Mouse (Mus musculus): Measurements from ENCODE around the gene Snrpa1. TPM values are rescaled to one million over a fixed set of nuclear protein-coding genes. Genes with fewer than 3 reads are reported as not detected.
A peak's percentile ranks its signal among the peaks of the same experiment; 100 is the strongest.

Gene Snrpa1
- total and polyA plus RNA-seq, 3 experiments = 188 to 318 (median 260) TPM

- peak; percentile 82 for TF ChIP-seq MYC (IDR thresholded peaks at IDR 0.05; ENCODE audit: low read depth, low read length)
- peak; percentile 17; the same call in 1 of the 2 replicates for TF ChIP-seq GATA1 (IDR thresholded peaks at IDR 0.05; ENCODE audit: low read depth, low read length)
- no peak for TF ChIP-seq RAD21 (IDR thresholded peaks at IDR 0.05; ENCODE audit: low read depth, low read length)
- TF ChIP-seq GABPA (IDR thresholded peaks at IDR 0.05; ENCODE audit: low read depth, low read length) = no peak
- no peak for TF ChIP-seq JUND (IDR thresholded peaks at IDR 0.05; ENCODE audit: low read depth, low read length)
- no peak for TF ChIP-seq BHLHE40 (IDR thresholded peaks at IDR 0.05; ENCODE audit: borderline replicate concordance, low read depth, low read length)
- TF ChIP-seq SMC3 (IDR thresholded peaks at IDR 0.05; ENCODE audit: low read depth, low read length) = no peak
- peak; percentile 96 for TF ChIP-seq HCFC1 (IDR thresholded peaks at IDR 0.05; ENCODE audit: low read depth, low read length)
- TF ChIP-seq ELF1 (IDR thresholded peaks at IDR 0.05; ENCODE audit: low read depth, low read length) = peak; percentile 77
- 0 out of 2 replicates have a peak, but pooled peaks have one; percentile 11 for TF ChIP-seq ZNF384 (IDR thresholded peaks at IDR 0.05; ENCODE audit: low read depth, low read length)
- no peak for TF ChIP-seq ZKSCAN1 (IDR thresholded peaks at IDR 0.05; ENCODE audit: low read depth, low read length)
- TF ChIP-seq TAL1 (IDR thresholded peaks at IDR 0.05; ENCODE audit: low read length) = no peak
- peak; percentile 94 for TF ChIP-seq MXI1 (IDR thresholded peaks at IDR 0.05; ENCODE audit: low read depth, low read length)
Measured at GRCm38 (mm10) chr7:66060066-66060956, 1.5 kb downstream of the Snrpa1 start (continued).

DNA sequence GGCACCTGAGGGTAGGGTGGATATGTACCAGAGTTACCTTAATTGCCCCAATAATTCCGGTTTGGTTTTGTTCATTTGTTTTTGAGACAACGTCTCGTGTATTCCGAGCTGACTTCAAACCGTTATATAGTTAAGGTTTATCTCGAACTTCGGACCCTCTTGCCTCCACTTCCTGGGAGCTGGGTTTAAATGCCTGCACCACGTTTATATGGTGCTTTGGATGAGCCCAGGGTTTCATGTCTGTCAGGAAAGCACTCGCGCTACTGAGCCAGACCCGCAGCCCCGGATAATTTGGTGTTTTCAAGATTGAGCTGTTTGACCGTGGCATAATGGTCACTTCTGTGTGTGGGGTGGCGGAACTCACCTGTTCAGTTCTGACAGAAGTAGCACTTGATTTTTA is 2.3 kb downstream of the Snrpa1 start:
- Histone ChIP-seq H3K9ac (ENCODE audit: control insufficient read depth, low read depth, low read length, poor library complexity, severe bottlenecking) (peak overlapping the region; percentile 92), H3K79me2 (ENCODE audit: control insufficient read depth, insufficient read depth, low read length, poor library complexity) (peaks cover 40% of the 10 kb centered on the region), H3K9me3 (replicated peaks; ENCODE audit: insufficient read depth, low read length) (no peaks in the 10 kb centered on the region), H3K36me3 (ENCODE audit: control insufficient read depth in 1 of 2, insufficient read depth in 2 of 2, low read length in 2 of 2) (peaks cover 19 to 24% of the 10 kb centered on the region in 2 experiments), H3K4me3 (ENCODE audit: control insufficient read depth in 1 of 2, insufficient read depth in 1 of 2, low read depth in 2 of 2, low read length in 2 of 2) (peak overlapping the region; percentile 82 to 90), H3K27ac (ENCODE audit: control insufficient read depth, low read depth, low read length) (peak overlapping the region; percentile 48), H3K27me3 (ENCODE audit: control insufficient read depth in 1 of 2, insufficient read depth in 2 of 2, low read length in 2 of 2) (no peaks in the 10 kb centered on the region), H3K4me1 (ENCODE audit: control insufficient read depth in 1 of 2, insufficient read depth in 2 of 2, low read length in 2 of 2) (peaks cover 0 to 14% of the 10 kb centered on the region in 2 experiments; a peak in 2 of 4 replicates)
- DNase-seq (ENCODE audit: low read depth, low spot score) = peak; percentile 57
- TF ChIP-seq NRF1 (IDR thresholded peaks at IDR 0.05; ENCODE audit: insufficient read depth, low read depth, low read length, poor library complexity, severe bottlenecking) = no peak
- TF ChIP-seq MXI1 (IDR thresholded peaks at IDR 0.05; ENCODE audit: low read depth, low read length) = peak; percentile 84

DNA sequence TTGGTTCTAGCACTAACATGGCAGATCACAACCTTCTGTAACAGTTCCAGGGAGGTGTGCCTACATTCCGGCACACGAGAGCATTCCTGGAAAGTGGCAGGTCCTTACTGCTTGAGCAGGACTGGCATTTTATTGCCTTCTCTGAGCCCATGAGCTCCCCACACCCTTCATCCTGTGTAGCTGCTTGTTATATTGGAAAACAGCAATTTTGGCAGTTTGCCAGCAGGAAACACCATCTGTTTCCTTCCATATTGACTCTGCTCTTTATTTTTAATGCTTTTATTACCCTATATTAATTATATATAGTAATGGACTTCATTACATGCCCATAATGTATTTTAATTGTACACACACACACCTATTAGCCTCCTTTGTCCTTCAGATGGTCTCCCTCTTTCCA is 17.6 kb downstream of the Snrpa1 start:
- Histone ChIP-seq H3K4me3 (ENCODE audit: control insufficient read depth in 1 of 2, insufficient read depth in 1 of 2, low read depth in 2 of 2, low read length in 2 of 2) (no peak overlapping the region), H3K27ac (ENCODE audit: control insufficient read depth, low read depth, low read length) (no peak overlapping the region), H3K27me3 (ENCODE audit: control insufficient read depth in 1 of 2, insufficient read depth in 2 of 2, low read length in 2 of 2) (no peaks in the 10 kb centered on the region), H3K79me2 (ENCODE audit: control insufficient read depth, insufficient read depth, low read length, poor library complexity) (peaks cover 5% of the 10 kb centered on the region), H3K36me3 (ENCODE audit: control insufficient read depth in 1 of 2, insufficient read depth in 2 of 2, low read length in 2 of 2) (peaks cover 10 to 17% of the 10 kb centered on the region in 2 experiments), H3K9me3 (replicated peaks; ENCODE audit: insufficient read depth, low read length) (no peaks in the 10 kb centered on the region), H3K4me1 (ENCODE audit: control insufficient read depth in 1 of 2, insufficient read depth in 2 of 2, low read length in 2 of 2) (peaks cover 0 to 2% of the 10 kb centered on the region in 2 experiments; a peak in 1 of 4 replicates), H3K9ac (ENCODE audit: control insufficient read depth, low read depth, low read length, poor library complexity, severe bottlenecking) (no peak overlapping the region)
- peak; percentile 28 for DNase-seq (ENCODE audit: low read depth, low spot score)
- TF ChIP-seq CTCF (IDR thresholded peaks at IDR 0.05 in 2 of 3, conservative IDR thresholded peaks at IDR 0.05 in 1 of 3; ENCODE audit: control insufficient read depth in 1 of 3, insufficient read depth in 1 of 3, low read depth in 2 of 3, low read length in 3 of 3, poor library complexity in 1 of 3, severe bottlenecking in 1 of 3) (no peak), ZKSCAN1 (IDR thresholded peaks at IDR 0.05; ENCODE audit: low read depth, low read length) (no peak), ZMIZ1 (IDR thresholded peaks at IDR 0.05; ENCODE audit: low read depth, low read length) (0 out of 2 replicates have a peak, but pooled peaks have one; percentile 8), POLR2AphosphoS2 (IDR thresholded peaks at IDR 0.05; ENCODE audit: low read length) (peak; percentile 22)
